20 mouse cellular contexts compared by ENCODE assay signal in the genomic region with DNA sequence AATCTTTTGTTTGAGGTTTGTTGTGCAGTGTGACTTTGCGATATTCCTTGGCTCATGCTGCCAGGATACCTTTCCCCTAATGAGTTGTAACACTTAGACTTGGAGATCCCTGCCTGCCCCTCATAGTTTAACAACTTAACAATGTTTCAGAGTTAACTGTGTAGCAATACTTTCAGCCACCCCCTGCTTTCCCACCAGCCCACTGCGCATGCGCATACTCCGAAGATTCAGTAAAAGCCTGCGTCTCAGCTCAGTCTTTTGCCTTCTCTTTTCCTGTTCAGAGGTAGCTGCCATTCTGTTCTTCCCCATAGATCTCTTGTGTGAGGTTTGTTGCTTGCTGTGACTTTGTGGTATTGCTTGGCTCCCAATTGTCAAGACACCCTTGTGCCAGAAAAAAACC. TPM values are rescaled to one million over a fixed set of nuclear protein-coding genes. Genes with fewer than 3 reads are reported as not detected.
DNase-seq lines count a peak whose midpoint lies in the region; ATAC-seq lines count a peak whose summit lies in the region.
"Had no signal": no experiment of that assay in that cellular context is flagged by ENCODE, and none has a peak within 500 bp of the region (broad histone marks: within the 10 kb centered on the region; RNA-seq: fewer than 3 reads in every experiment).

No protein-coding gene starts in this region.

- peak overlapping the region; percentile 20; the same call in 1 of the 2 replicates for H3K27ac ChIP-seq in kidney, embryonic 15.5 days

- no peaks in the 10 kb centered on the region for H3K9me3 ChIP-seq in kidney, embryonic 15.5 days (replicated peaks)
- H3K9me3 ChIP-seq: G1E had no signal

- no peak overlapping the region for H3K4me2 ChIP-seq in kidney, embryonic 15.5 days

- no peak overlapping the region for H3K4me3 ChIP-seq in kidney, embryonic 15.5 days (replicated peaks)

- no peak for ATAC-seq in kidney, embryonic 15.5 days (replicated peaks; ENCODE audit: low FRiP score)
- ATAC-seq: activated CD4-positive, CD25-positive, alpha-beta regulatory T cell, adult 4 months; CD4-positive, CD25-positive, alpha-beta regulatory T cell, adult 4 months; Patski had no signal

- H3K9ac ChIP-seq in kidney, embryonic 15.5 days: no peak overlapping the region

- 85% methylated on average over 5 of the region's 5 CpGs for WGBS in kidney, embryonic 15.5 days

- peaks cover 38% of the 10 kb centered on the region for H3K4me1 ChIP-seq in kidney, embryonic 15.5 days

- no peak for DNase-seq in kidney, postnatal 25 days
- peak; percentile 52 for DNase-seq in testis, postnatal 10 days (ENCODE audit: low spot score)
- peak; percentile 80 for DNase-seq in testis, postnatal 14 days (ENCODE audit: low spot score)
- DNase-seq in lung, postnatal 14 days: no peak
- DNase-seq in urinary bladder, postnatal 36 days (ENCODE audit: low spot score in 2 of 2): no peak
- DNase-seq: adrenal gland, adult 2 months; adrenal gland, adult 8-10 months; adrenal gland, postnatal 10 days; adrenal gland, postnatal 14 days; adrenal gland, postnatal 25 days; adrenal gland, postnatal 36 days; B cell, adult 2 months; cerebellum, adult 11 months; cerebellum, adult 11-12 months; cerebellum, adult 18-20 months had no signal

- no peaks in the 10 kb centered on the region for H3K36me3 ChIP-seq in kidney, embryonic 15.5 days
- H3K36me3 ChIP-seq: G1E had no signal

- H3K27me3 ChIP-seq in kidney, embryonic 15.5 days: peaks cover 3% of the 10 kb centered on the region; the same call in 1 of the 2 replicates
- H3K27me3 ChIP-seq: Patski had no signal

RNA-seq across cellular contexts. Expression of a gene that starts 4.6 kb away (rescaled TPM):
- 155 and 156 TPM in 2 replicates for polyA plus RNA-seq in kidney, embryonic 15.5 days (2015; fragmentation: Nextera tagmentation; extraction: Ambion mirVana)
- polyA plus RNA-seq: CD4-positive, CD25-positive, alpha-beta regulatory T cell, adult 4 months; G1E had no signal

Comparison
In these comparisons a context has a peak if more than half of its experiments do, and no peak if none do; other contexts are left out.
1. DNase-seq: peak in testis, postnatal 10 days (single experiment) and testis, postnatal 14 days (single experiment); none in kidney, postnatal 25 days (0 of 2), lung, postnatal 14 days (single experiment) and urinary bladder, postnatal 36 days (0 of 2).